Mouse (Mus musculus) myocyte (in vitro differentiated cells): ENCODE measurements around the gene Dapk3. TPM values are rescaled to one million over a fixed set of nuclear protein-coding genes. Genes with fewer than 3 reads are reported as not detected.
A peak's percentile ranks its signal among the peaks of the same experiment; 100 is the strongest.

Experiments
- H3K27me3 ChIP-seq: one replicate; pipeline ENCODE4 v1.6.1; 2011; ENCODE audit not compliant: control insufficient read depth, insufficient read depth, insufficient read length
- H3K36me3 ChIP-seq: one replicate; pipeline ENCODE4 v1.6.1; 2011; ENCODE audit not compliant: control insufficient read depth, insufficient read depth
- H3K4me2 ChIP-seq: one replicate; pipeline ENCODE4 v1.6.1; 2011; ENCODE audit warnings: low read depth, control low read depth
- H3K4me3 ChIP-seq: one replicate; pipeline ENCODE4 v1.5.1; 2011; ENCODE audit warnings: mild to moderate bottlenecking, control low read depth, moderate library complexity
- H3K79me2 ChIP-seq: one replicate; pipeline ENCODE4 v1.6.1; 2011; ENCODE audit not compliant: control insufficient read depth, insufficient read depth
- H3ac ChIP-seq: one replicate; pipeline ENCODE4 v1.6.1; 2011; ENCODE audit not compliant: control insufficient read depth, insufficient read length
- CEBPB ChIP-seq: IDR thresholded peaks from 2 replicates; pipeline ENCODE4 v1.6.1; 2011; ENCODE audit warnings: mild to moderate bottlenecking, moderate library complexity; ENCODE audit not compliant: poor library complexity, insufficient read depth, severe bottlenecking
- E2F4 ChIP-seq: IDR thresholded peaks from one replicate; pipeline ENCODE4 v1.6.1; 2011; ENCODE audit warnings: mild to moderate bottlenecking, control low read depth, moderate library complexity; ENCODE audit not compliant: insufficient read depth
- MAX ChIP-seq: IDR thresholded peaks from one replicate; pipeline ENCODE4 v1.6.1; 2011; ENCODE audit warnings: low read depth, mild to moderate bottlenecking, control low read depth
- MYOD1 ChIP-seq, 3 experiments: IDR thresholded peaks; one replicate each; pipeline ENCODE4 v1.6.1; 2011; ENCODE audit warnings: control low read depth in 2 of 3, low read depth in 2 of 3, mild to moderate bottlenecking in 2 of 3, moderate library complexity in 1 of 3; ENCODE audit not compliant: insufficient read length in 2 of 3, control insufficient read depth in 1 of 3
- MYOG ChIP-seq, 3 experiments: IDR thresholded peaks; one replicate each; pipeline ENCODE4 v1.6.1; 2011; ENCODE audit warnings: control low read depth in 2 of 3, low read depth in 2 of 3, mild to moderate bottlenecking in 2 of 3; ENCODE audit not compliant: insufficient read length in 2 of 3, control insufficient read depth in 1 of 3, insufficient read depth in 1 of 3
- POLR2A ChIP-seq: IDR thresholded peaks from one replicate; pipeline ENCODE4 v1.6.1; 2011; ENCODE audit warnings: low read depth, mild to moderate bottlenecking, control low read depth, moderate library complexity; ENCODE audit not compliant: insufficient read length
- POLR2AphosphoS2 ChIP-seq: IDR thresholded peaks from one replicate; pipeline ENCODE4 v1.6.1; 2011; ENCODE audit warnings: low read depth, control low read depth; ENCODE audit not compliant: insufficient read length
- REST ChIP-seq: IDR thresholded peaks from one replicate; pipeline ENCODE4 v1.6.1; 2011; ENCODE audit warnings: mild to moderate bottlenecking, control low read depth, moderate library complexity; ENCODE audit not compliant: insufficient read depth, insufficient read length
- SRF ChIP-seq: IDR thresholded peaks from one replicate; pipeline ENCODE4 v1.6.1; 2011; ENCODE audit warnings: low read depth; ENCODE audit not compliant: control insufficient read depth, insufficient read length
- TCF12 ChIP-seq: IDR thresholded peaks from one replicate; pipeline ENCODE4 v1.6.1; 2011; ENCODE audit warnings: mild to moderate bottlenecking, control low read depth; ENCODE audit not compliant: poor library complexity, insufficient read depth, severe bottlenecking
- TCF3 ChIP-seq: IDR thresholded peaks from one replicate; pipeline ENCODE4 v1.6.1; 2011; ENCODE audit warnings: low read depth, control low read depth; ENCODE audit not compliant: insufficient read length
- USF1 ChIP-seq: IDR thresholded peaks from one replicate; pipeline ENCODE4 v1.6.1; 2011; ENCODE audit warnings: low read depth, mild to moderate bottlenecking, control low read depth, moderate library complexity
- polyA plus RNA-seq: library from polyadenylated mRNA; unstranded; fragments of >200 nt; fragmentation: generic; extraction: Trizol; gene quantifications from one replicate; pipeline ENCODE4 v1.2.1, GENCODE M21; 2012; ENCODE audit warnings: missing spikeins

Dapk3 gene
- polyA plus RNA-seq, 1 experiment: 120 TPM

- no peaks in the 10 kb centered on the region for H3K79me2 ChIP-seq
- TF ChIP-seq POLR2AphosphoS2: no peak
- H3K36me3 ChIP-seq: no peaks in the 10 kb centered on the region
- H3K27me3 ChIP-seq: no peaks in the 10 kb centered on the region
- H3K4me2 ChIP-seq: peak overlapping the region; percentile 19
- H3ac ChIP-seq: no peak overlapping the region
- no peak overlapping the region for H3K4me3 ChIP-seq
Observed at GRCm38 (mm10) chr10:81198990-81199389, 16.2 kb downstream of the Dapk3 start.

- Histone ChIP-seq H3K4me2 (peak overlapping the region; percentile 51), H3K36me3 (no peaks in the 10 kb centered on the region), H3K4me3 (no peak overlapping the region), H3K27me3 (no peaks in the 10 kb centered on the region), H3K79me2 (no peaks in the 10 kb centered on the region), H3ac (no peak overlapping the region)
- TF ChIP-seq MYOG (IDR thresholded peaks at IDR 0.05; ENCODE audit: control insufficient read depth in 1 of 3, insufficient read depth in 1 of 3, insufficient read length in 2 of 3, low read depth in 2 of 3) (no peak), SRF (no peak), POLR2AphosphoS2 (no peak), TCF12 (no peak), TCF3 (no peak), MAX (no peak), E2F4 (no peak), MYOD1 (IDR thresholded peaks at IDR 0.05; ENCODE audit: control insufficient read depth in 1 of 3, insufficient read length in 2 of 3, low read depth in 2 of 3) (no peak), REST (no peak), POLR2A (no peak), USF1 (no peak), CEBPB (no peak)
Observed at GRCm38 (mm10) chr10:81200141-81200540, 17.3 kb downstream of the Dapk3 start.

- peak overlapping the region; percentile 51 for H3K4me2 ChIP-seq
Observed at GRCm38 (mm10) chr10:81200605-81201287, 17.9 kb downstream of the Dapk3 start.

GRCm38 (mm10) chr10:81201807-81202758 lies 19.3 kb downstream of the Dapk3 start, which contains the start of gene Nmrk2:
Gene Nmrk2 (minus strand): TSS chr10:81202051.
- H3K4me3 ChIP-seq: peak within 1 kb of the TSS; percentile 1
- H3K4me2 ChIP-seq: peak within 1 kb of the TSS; percentile 51
- H3K36me3 ChIP-seq: no peaks in the 10 kb centered on the region
- TF ChIP-seq POLR2AphosphoS2: peak; percentile 67
- TF ChIP-seq TCF12: peak; percentile 32
- peak; percentile 49 for TF ChIP-seq POLR2A
- no peak for TF ChIP-seq E2F4
- peak; percentile 73 for TF ChIP-seq SRF
- TF ChIP-seq MYOG (IDR thresholded peaks at IDR 0.05; ENCODE audit: control insufficient read depth in 1 of 3, insufficient read depth in 1 of 3, insufficient read length in 2 of 3, low read depth in 2 of 3): peak in 2 of 3 experiments; percentile 58 to 73
- TF ChIP-seq CEBPB: no peak
- peak in 1 of 3 experiments; percentile 80 for TF ChIP-seq MYOD1 (IDR thresholded peaks at IDR 0.05; ENCODE audit: control insufficient read depth in 1 of 3, insufficient read length in 2 of 3, low read depth in 2 of 3)
- TF ChIP-seq REST: no peak
- no peak for TF ChIP-seq TCF3
- TF ChIP-seq USF1: peak; percentile 69
- H3ac ChIP-seq: no peak within 1 kb of the TSS
- no peaks in the 10 kb centered on the region for H3K79me2 ChIP-seq
- H3K27me3 ChIP-seq: no peaks in the 10 kb centered on the region

More at GRCm38 (mm10) chr10:81200605-81201287, 17.9 kb downstream of the Dapk3 start:
- H3K27me3 ChIP-seq: no peaks in the 10 kb centered on the region
- no peak overlapping the region for H3ac ChIP-seq
- H3K36me3 ChIP-seq: no peaks in the 10 kb centered on the region
- H3K79me2 ChIP-seq: no peaks in the 10 kb centered on the region
- TF ChIP-seq POLR2AphosphoS2: peak; percentile 45
- TF ChIP-seq MYOD1 (IDR thresholded peaks at IDR 0.05; ENCODE audit: control insufficient read depth in 1 of 3, insufficient read length in 2 of 3, low read depth in 2 of 3): peak in 1 of 3 experiments; percentile 44
- TF ChIP-seq TCF12: no peak
- peak overlapping the region; percentile 1 for H3K4me3 ChIP-seq
